In the genomic region with DNA sequence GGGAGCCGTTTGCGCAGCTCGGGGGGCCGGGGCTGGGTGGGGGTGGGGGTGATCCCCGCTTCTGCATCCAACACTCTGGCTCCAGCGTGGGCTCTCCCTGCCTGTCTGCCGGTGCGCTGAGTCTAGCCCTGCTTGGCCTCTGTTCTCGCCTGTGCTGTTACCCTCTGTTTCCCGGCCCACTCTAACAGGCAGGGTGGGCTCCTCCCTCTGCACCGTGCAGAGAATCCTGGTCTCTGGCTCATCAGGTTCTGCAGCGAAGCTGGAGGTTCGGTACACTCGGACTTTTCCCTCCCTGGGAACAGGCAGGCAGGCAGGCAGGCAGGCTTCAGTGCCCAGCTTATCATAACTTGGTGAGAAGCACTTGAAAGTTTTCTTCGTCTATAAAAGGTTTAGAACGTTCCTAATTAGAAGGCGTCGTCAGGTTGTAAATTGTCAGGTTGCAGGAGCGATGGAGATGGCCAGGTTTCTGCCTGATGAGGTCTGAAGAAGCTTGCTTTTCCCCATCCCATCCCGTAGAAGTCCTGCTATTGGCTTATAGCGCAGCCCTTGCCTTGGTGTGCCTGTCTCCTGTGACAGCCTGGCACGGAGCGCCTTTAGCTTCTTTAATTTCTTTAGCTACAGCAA, we compare ENCODE assay signal across 8 mouse cellular contexts. TPM values are rescaled to one million over a fixed set of nuclear protein-coding genes. Genes with fewer than 3 reads are reported as not detected.
DNase-seq lines count a peak whose midpoint lies in the region; ATAC-seq and TF ChIP-seq lines count a peak whose summit lies in the region.

No protein-coding gene starts in this region.

- ATAC-seq in forebrain, embryonic 15.5 days (replicated peaks) = peak; percentile 83
- ATAC-seq in liver, embryonic 12.5 days = peak; percentile 45
- peak; percentile 87 for ATAC-seq in neural tube, embryonic 13.5 days (ENCODE audit: low read depth)

- 2% methylated on average over 23 of the region's 23 CpGs for WGBS in bone marrow, adult 2 months
- WGBS in forebrain, embryonic 15.5 days = 1% methylated on average over 23 of the region's 23 CpGs
- 2% methylated on average over 23 of the region's 23 CpGs for WGBS in liver, embryonic 12.5 days (ENCODE audit: insufficient replicate concordance)
- WGBS in neural tube, embryonic 13.5 days = 2% methylated on average over 23 of the region's 23 CpGs

- no peaks in the 10 kb centered on the region for H3K27me3 ChIP-seq in forebrain, embryonic 15.5 days
- peaks cover 16% of the 10 kb centered on the region; the same call in 1 of the 2 replicates for H3K27me3 ChIP-seq in liver, embryonic 12.5 days (replicated peaks)
- no peaks in the 10 kb centered on the region for H3K27me3 ChIP-seq in neural tube, embryonic 13.5 days

- H3K4me1 ChIP-seq in bone marrow, adult 2 months (ENCODE audit: control insufficient read depth, insufficient read depth, low read length) = no peaks in the 10 kb centered on the region; the same call in 1 of the 2 replicates
- H3K4me1 ChIP-seq in forebrain, embryonic 15.5 days = peaks cover 23% of the 10 kb centered on the region
- peaks cover 29% of the 10 kb centered on the region; the same call in 1 of the 2 replicates for H3K4me1 ChIP-seq in liver, embryonic 12.5 days
- H3K4me1 ChIP-seq in neural tube, embryonic 13.5 days (replicated peaks) = peaks cover 26% of the 10 kb centered on the region

- H3K36me3 ChIP-seq in forebrain, embryonic 15.5 days = peaks cover 10% of the 10 kb centered on the region
- H3K36me3 ChIP-seq in liver, embryonic 12.5 days = peaks cover 11% of the 10 kb centered on the region
- peaks cover 11% of the 10 kb centered on the region for H3K36me3 ChIP-seq in neural tube, embryonic 13.5 days

- H3K4me2 ChIP-seq in forebrain, embryonic 15.5 days (replicated peaks) = peak overlapping the region; percentile 83
- peak overlapping the region; percentile 95 for H3K4me2 ChIP-seq in liver, embryonic 12.5 days
- H3K4me2 ChIP-seq in neural tube, embryonic 13.5 days = peak overlapping the region; percentile 90

- no peaks in the 10 kb centered on the region for H3K9me3 ChIP-seq in forebrain, embryonic 15.5 days
- no peaks in the 10 kb centered on the region for H3K9me3 ChIP-seq in liver, embryonic 12.5 days (replicated peaks)
- H3K9me3 ChIP-seq in neural tube, embryonic 13.5 days = no peaks in the 10 kb centered on the region

- TF ChIP-seq CTCF in bone marrow, adult 2 months (IDR thresholded peaks at IDR 0.05; ENCODE audit: control insufficient read depth, insufficient read depth, low read length) = no peak

- H3K27ac ChIP-seq in bone marrow, adult 2 months (ENCODE audit: control insufficient read depth, insufficient read depth, low read depth, low read length, poor library complexity) = peak overlapping the region; percentile 43
- H3K27ac ChIP-seq in forebrain, embryonic 15.5 days (replicated peaks) = peak overlapping the region; percentile 95
- peak overlapping the region; percentile 89 for H3K27ac ChIP-seq in liver, embryonic 12.5 days
- H3K27ac ChIP-seq in neural tube, embryonic 13.5 days (replicated peaks) = peak overlapping the region; percentile 96

- peak overlapping the region; percentile 97 for H3K9ac ChIP-seq in forebrain, embryonic 15.5 days (replicated peaks)
- H3K9ac ChIP-seq in liver, embryonic 12.5 days = peak overlapping the region; percentile 87
- H3K9ac ChIP-seq in neural tube, embryonic 13.5 days = peak overlapping the region; percentile 92

- TF ChIP-seq POLR2A in bone marrow, adult 2 months (IDR thresholded peaks at IDR 0.05; ENCODE audit: borderline replicate concordance, control insufficient read depth, low read depth, low read length) = no peak

- intact Hi-C loops in left cerebral cortex, postnatal 14 days (cut with DNase I) = loop anchor here (5.0 kb wide), 3 partner anchors 41 to 124 kb away; no protein-coding TSS in a partner anchor
- intact Hi-C loops in left cerebral cortex, postnatal 4 days (cut with DNase I) = no loop called here
- intact Hi-C loops in gastrocnemius, postnatal 36 days (cut with DNase I) = loop anchor here (5.0 kb wide), 3 partner anchors 34 to 54 kb away; no protein-coding TSS in a partner anchor

- DNase-seq in left cerebral cortex, postnatal 14 days (ENCODE audit: low spot score in 2 of 2) = peak; percentile 28 to 32
- DNase-seq in left cerebral cortex, postnatal 4 days = no peak
- peak; percentile 42 for DNase-seq in induced T-regulatory cell, adult 2 months (ENCODE audit: low read depth)
- no peak for DNase-seq in gastrocnemius, postnatal 36 days

- peak overlapping the region; percentile 83 for H3K4me3 ChIP-seq in bone marrow, adult 2 months (replicated peaks; ENCODE audit: control insufficient read depth, low read depth, low read length)
- H3K4me3 ChIP-seq in forebrain, embryonic 15.5 days = peak overlapping the region; percentile 94
- peak overlapping the region; percentile 80 for H3K4me3 ChIP-seq in liver, embryonic 12.5 days
- peak overlapping the region; percentile 78 for H3K4me3 ChIP-seq in neural tube, embryonic 13.5 days

RNA-seq across cellular contexts. Expression of a gene that starts 0.9 kb away (rescaled TPM):
- 10 to 100 TPM; 26.9 TPM for total RNA-seq in left cerebral cortex, postnatal 14 days (2021)
- total RNA-seq in left cerebral cortex, postnatal 4 days (2021) = 10 to 100 TPM; 32.1 to 32.9 TPM
- 24.0 and 27.0 TPM in 2 replicates for polyA plus RNA-seq in bone marrow, adult 2 months (2011; ENCODE audit: insufficient read depth, insufficient read length, low replicate concordance, missing spikeins)
- 38.0 and 39.3 TPM in 2 replicates for polyA plus RNA-seq in forebrain, embryonic 15.5 days (2015; fragmentation: Nextera tagmentation; extraction: Ambion mirVana)
- polyA plus RNA-seq in liver, embryonic 12.5 days (2016; fragmentation: Nextera tagmentation; extraction: Ambion mirVana) = 28.6 and 30.8 TPM in 2 replicates
- polyA plus RNA-seq in neural tube, embryonic 13.5 days (2015; fragmentation: Nextera tagmentation; extraction: Ambion mirVana) = 49.3 and 52.7 TPM in 2 replicates
- total RNA-seq in gastrocnemius, postnatal 36 days (2021) = 10 to 100 TPM; 34.2 to 42.7 TPM

Comparison
In these comparisons a context has a peak if more than half of its experiments do, and no peak if none do; other contexts are left out.
1. DNase-seq: peak in left cerebral cortex, postnatal 14 days (2 of 2) and induced T-regulatory cell, adult 2 months (single experiment); none in left cerebral cortex, postnatal 4 days (single experiment) and gastrocnemius, postnatal 36 days (0 of 2).
2. H3K27ac ChIP-seq: peak in every context shown above with its lines; median percentile 96 in neural tube, embryonic 13.5 days; 95 in forebrain, embryonic 15.5 days; 89 in liver, embryonic 12.5 days; 43 in bone marrow, adult 2 months.
3. Peak in every context shown above with its lines, with median percentiles within 50 percentile points of each other: H3K4me3 ChIP-seq, ATAC-seq, H3K4me2 ChIP-seq and H3K9ac ChIP-seq.